Mouse (Mus musculus) forebrain, embryonic 13.5 days (tissue): ENCODE measurements at regions not wholly inside any gene's neighbourhood (a gene's known extent, or its start where the extent isn't known, plus 50 kb on each side); places are given as distances from the start of the nearest gene placed in this dataset.

ENCODE experiments used
- ATAC-seq: fragments of 200-750 bp; cut with Nextera tagmentation; 2 replicates; pipeline ENCODE4 v1.8.0; 2017
- H3K27ac ChIP-seq: fragments of 300-500 bp; sonication (generic); 2 replicates; pipeline ENCODE4 v1.5.1; 2015; ENCODE audit warnings: inconsistent platforms, mild to moderate bottlenecking, moderate library complexity
- H3K27me3 ChIP-seq: fragments of 300-500 bp; sonication (generic); 2 replicates; pipeline ENCODE4 v1.6.1; 2015; ENCODE audit warnings: mild to moderate bottlenecking, inconsistent platforms
- H3K36me3 ChIP-seq: fragments of 300-500 bp; sonication (generic); 2 replicates; pipeline ENCODE4 v1.6.1; 2015; ENCODE audit warnings: mild to moderate bottlenecking, inconsistent platforms; ENCODE audit not compliant: poor library complexity, severe bottlenecking
- H3K4me1 ChIP-seq: fragments of 300-500 bp; sonication (generic); 2 replicates; pipeline ENCODE4 v1.6.1; 2015; ENCODE audit warnings: inconsistent platforms
- H3K4me2 ChIP-seq: fragments of 300-500 bp; sonication (generic); 2 replicates; pipeline ENCODE4 v1.6.1; 2015; ENCODE audit warnings: inconsistent platforms, mild to moderate bottlenecking, moderate library complexity
- H3K4me3 ChIP-seq: fragments of 300-500 bp; sonication (generic); 2 replicates; pipeline ENCODE4 v1.5.1; 2015; ENCODE audit warnings: mild to moderate bottlenecking, inconsistent platforms
- H3K9ac ChIP-seq: fragments of 300-500 bp; sonication (generic); 2 replicates; pipeline ENCODE4 v1.6.1; 2015; ENCODE audit warnings: mild to moderate bottlenecking, inconsistent platforms
- H3K9me3 ChIP-seq: fragments of 300-500 bp; sonication (generic); replicated peaks from 2 replicates; pipeline ENCODE4 v1.6.1; 2016; ENCODE audit warnings: inconsistent platforms
- WGBS: fragments of 180-500 bp; shearing (Covaris S2); methylation state at CpG from one replicate; pipeline ENCODE4 v1.1.7; 2015; 5-methylcytosine and 5-hydroxymethylcytosine counted together

GRCm38 (mm10) chr10:6007238-6007972 is 85.2 kb upstream of the Rgs17 start:
- H3K4me3 ChIP-seq, result no peak overlapping the region
- ATAC-seq, result no peak
- no peaks in the 10 kb centered on the region for H3K27me3 ChIP-seq
- no peak overlapping the region for H3K4me2 ChIP-seq
- peaks cover 3% of the 10 kb centered on the region; the same call in 1 of the 2 replicates for H3K4me1 ChIP-seq
- no peaks in the 10 kb centered on the region for H3K9me3 ChIP-seq
- H3K27ac ChIP-seq, result no peak overlapping the region
- 68% methylated on average over 1 of the region's 1 CpGs for WGBS
- no peaks in the 10 kb centered on the region for H3K36me3 ChIP-seq
- H3K9ac ChIP-seq, result no peak overlapping the region

- no peak for ATAC-seq
- Histone ChIP-seq H3K9me3 (no peaks in the 10 kb centered on the region), H3K27ac (no peak overlapping the region), H3K4me3 (no peak overlapping the region), H3K27me3 (no peaks in the 10 kb centered on the region), H3K4me2 (no peak overlapping the region), H3K36me3 (no peaks in the 10 kb centered on the region), H3K9ac (no peak overlapping the region), H3K4me1 (no peaks in the 10 kb centered on the region)
- WGBS, result 92% methylated on average over 1 of the region's 1 CpGs
These were observed 59.2 kb upstream of the Rgs17 start for GRCm38 (mm10) chr10:5981433-5981832.

GRCm38 (mm10) chr10:5978534-5978933 is 56.3 kb upstream of the Rgs17 start:
- Histone ChIP-seq H3K9me3 (no peaks in the 10 kb centered on the region), H3K9ac (no peak overlapping the region), H3K4me3 (no peak overlapping the region), H3K27me3 (no peaks in the 10 kb centered on the region), H3K36me3 (no peaks in the 10 kb centered on the region), H3K4me2 (no peak overlapping the region), H3K27ac (no peak overlapping the region), H3K4me1 (no peaks in the 10 kb centered on the region)
- WGBS, result 73% methylated on average over 1 of the region's 1 CpGs
- ATAC-seq, result no peak
